Mouse (Mus musculus) midbrain, embryonic 11.5 days (tissue): ENCODE measurements around the gene Mcm9. TPM values are rescaled to one million over a fixed set of nuclear protein-coding genes. Genes with fewer than 3 reads are reported as not detected.

Experiments
- ATAC-seq: fragments of 200-750 bp; cut with Nextera tagmentation; 2 replicates; pipeline ENCODE4 v1.8.0; 2017; ENCODE audit warnings: moderate TSS enrichment, moderate library complexity; ENCODE audit not compliant: low FRiP score
- DNase-seq: peaks from one replicate; pipeline ENCODE4 v3.0.0; 2015; ENCODE audit warnings: low spot score; ENCODE audit errors: missing footprints
- H3K27ac ChIP-seq: fragments of 300-500 bp; sonication (generic); 2 replicates; pipeline ENCODE4 v1.5.1; 2014; ENCODE audit warnings: low read depth, low read length
- H3K27me3 ChIP-seq: fragments of 300-500 bp; sonication (generic); 2 replicates; pipeline ENCODE4 v1.6.1; 2014; ENCODE audit warnings: mild to moderate bottlenecking, low read length, moderate library complexity, mixed read lengths; ENCODE audit not compliant: control insufficient read depth, insufficient read depth
- H3K36me3 ChIP-seq: fragments of 300-500 bp; sonication (generic); 2 replicates; pipeline ENCODE4 v1.6.1; 2014; ENCODE audit warnings: mild to moderate bottlenecking, low read length, moderate library complexity, mixed read lengths; ENCODE audit not compliant: control insufficient read depth, insufficient read depth
- H3K4me1 ChIP-seq: fragments of 300-500 bp; sonication (generic); 2 replicates; pipeline ENCODE4 v1.6.1; 2014; ENCODE audit warnings: low read length; ENCODE audit not compliant: control insufficient read depth, insufficient read depth
- H3K4me2 ChIP-seq: fragments of 300-500 bp; sonication (generic); 2 replicates; pipeline ENCODE4 v1.6.1; 2014; ENCODE audit warnings: mild to moderate bottlenecking, moderate library complexity
- H3K4me3 ChIP-seq: fragments of 300-500 bp; sonication (generic); 2 replicates; pipeline ENCODE4 v1.5.1; 2014; ENCODE audit warnings: low read depth, low read length
- H3K9ac ChIP-seq: fragments of 300-500 bp; sonication (generic); 2 replicates; pipeline ENCODE4 v1.6.1; 2014; ENCODE audit warnings: low read length
- H3K9me3 ChIP-seq: fragments of 300-500 bp; sonication (generic); 2 replicates; pipeline ENCODE4 v1.6.1; 2016; ENCODE audit warnings: low read length; ENCODE audit not compliant: control insufficient read depth
- WGBS: fragments of 180-500 bp; shearing (Covaris S2); extraction: QIAGEN DNeasy Blood & Tissue Kit; methylation state at CpG from one replicate; pipeline ENCODE4 v1.1.7; 2014; 5-methylcytosine and 5-hydroxymethylcytosine counted together
- polyA plus RNA-seq: library from polyadenylated mRNA; unstranded; fragments of >200 nt; fragmentation: Nextera tagmentation; extraction: Ambion mirVana; gene quantifications from 2 replicates; pipeline ENCODE4 v1.2.1, GENCODE M21; 2014

Mcm9 gene
- polyA plus RNA-seq, 1 experiment from 2014 or later = 16.8 TPM

DNA sequence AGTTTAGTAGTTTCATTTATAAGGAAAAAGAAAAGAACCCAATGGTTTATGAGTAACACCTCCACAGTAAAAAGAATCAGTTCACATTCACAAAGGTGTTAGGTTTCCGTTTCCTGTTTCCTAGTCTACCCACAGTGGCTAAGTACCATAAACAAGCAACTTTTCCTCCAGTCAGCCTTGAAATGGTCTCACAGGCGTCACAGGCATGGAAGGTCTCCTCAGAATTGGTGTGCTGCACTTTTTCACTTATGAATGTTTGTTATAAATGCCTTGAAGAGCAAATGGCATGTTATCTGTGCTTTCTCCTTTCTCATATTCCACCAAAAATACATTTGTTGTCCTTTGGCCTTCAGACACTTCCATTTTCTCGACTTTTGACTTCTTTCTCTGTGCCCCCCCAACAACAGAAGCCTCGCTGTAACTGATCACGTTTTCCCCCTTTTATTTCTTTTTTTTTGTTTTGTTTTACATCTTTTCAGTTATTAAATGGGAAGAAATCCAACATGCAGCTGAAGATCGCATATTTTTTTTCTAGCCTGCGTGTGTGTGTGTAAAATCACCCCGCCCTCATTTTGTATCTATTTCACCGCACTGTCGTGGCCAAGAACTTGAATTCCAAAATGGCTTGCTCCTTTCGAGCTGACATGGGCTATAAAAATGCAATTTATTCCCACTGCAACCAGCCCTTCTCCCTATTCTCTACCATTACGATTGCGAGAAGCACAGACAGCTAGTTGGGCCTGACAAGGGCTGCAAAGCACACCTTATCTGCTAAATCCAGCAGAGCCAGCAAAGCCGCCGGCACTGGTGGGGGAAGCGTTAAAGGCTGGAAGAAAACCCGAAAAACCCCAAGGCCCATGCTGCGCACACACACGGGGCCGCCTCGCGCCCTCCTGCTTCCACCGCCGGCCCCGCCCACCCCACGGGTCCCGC lies 34.2 kb downstream of the Mcm9 start:
- DNase-seq = no peak
- no peak; the same call in 1 of the 2 replicates for ATAC-seq
- peak overlapping the region; percentile 61 for H3K27ac ChIP-seq
- H3K9ac ChIP-seq = peak overlapping the region; percentile 70
- H3K27me3 ChIP-seq = no peaks in the 10 kb centered on the region
- H3K4me3 ChIP-seq = peak overlapping the region; percentile 73
- WGBS = 11% methylated on average over 27 of the region's 27 CpGs
- H3K9me3 ChIP-seq = no peaks in the 10 kb centered on the region
- H3K4me1 ChIP-seq = peaks cover 16% of the 10 kb centered on the region
- H3K36me3 ChIP-seq = peaks cover 2% of the 10 kb centered on the region; the same call in 1 of the 2 replicates
- H3K4me2 ChIP-seq = peak overlapping the region; percentile 68

DNA sequence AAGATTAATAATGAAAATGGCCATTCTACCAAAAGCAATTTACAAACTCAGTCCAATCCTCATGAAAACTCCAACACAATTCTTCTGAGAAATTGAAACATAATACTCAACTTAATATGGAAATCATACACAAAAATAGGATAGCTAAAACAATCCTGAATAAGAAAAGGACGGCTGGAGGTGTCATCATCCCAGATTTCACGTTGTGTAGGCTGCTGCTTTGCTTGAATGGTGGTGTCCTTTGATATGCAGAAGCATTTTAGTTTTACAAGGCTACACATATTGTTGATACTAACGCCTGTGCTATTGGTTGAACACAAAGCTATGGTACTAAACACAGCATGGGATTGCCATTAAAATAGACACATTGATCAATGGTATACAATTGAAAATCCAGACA lies 44.5 kb downstream of the Mcm9 start:
- DNase-seq = no peak

DNA sequence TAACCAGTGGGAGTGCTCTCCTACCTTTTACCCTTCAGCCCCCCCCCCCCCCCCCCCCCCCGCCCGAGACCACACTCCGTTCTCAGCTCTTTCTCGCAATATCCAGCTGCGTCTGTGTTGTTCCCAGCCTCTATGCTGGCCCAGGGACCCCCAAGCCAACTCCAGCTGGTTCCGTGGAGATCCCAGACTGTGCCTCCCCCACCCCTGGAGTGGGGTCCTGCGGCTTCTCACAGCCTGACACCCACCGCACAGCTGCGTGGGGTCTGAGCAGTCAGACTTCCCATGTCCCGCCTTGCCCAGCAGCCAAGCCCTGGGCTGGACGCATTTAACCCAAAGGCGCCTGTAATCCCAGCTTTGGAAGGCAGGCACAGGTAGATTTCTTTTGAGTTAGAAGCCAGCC lies 49.2 kb downstream of the Mcm9 start:
- WGBS = 30% methylated on average over 10 of the region's 12 CpGs
- H3K9ac ChIP-seq = no peak overlapping the region; the same call in 1 of the 2 replicates
- H3K27ac ChIP-seq = no peak overlapping the region

More for the DNA sequence above, 44.5 kb downstream of the Mcm9 start:
- H3K4me2 ChIP-seq = no peak overlapping the region
- WGBS = 65% methylated on average over 3 of the region's 3 CpGs
- no peaks in the 10 kb centered on the region for H3K9me3 ChIP-seq
- H3K27ac ChIP-seq = no peak overlapping the region
- no peaks in the 10 kb centered on the region for H3K36me3 ChIP-seq
- H3K9ac ChIP-seq = no peak overlapping the region
- peaks cover 4% of the 10 kb centered on the region; the same call in 1 of the 2 replicates for H3K4me1 ChIP-seq
- no peak for ATAC-seq
- H3K27me3 ChIP-seq = no peaks in the 10 kb centered on the region
- H3K4me3 ChIP-seq = no peak overlapping the region

DNA sequence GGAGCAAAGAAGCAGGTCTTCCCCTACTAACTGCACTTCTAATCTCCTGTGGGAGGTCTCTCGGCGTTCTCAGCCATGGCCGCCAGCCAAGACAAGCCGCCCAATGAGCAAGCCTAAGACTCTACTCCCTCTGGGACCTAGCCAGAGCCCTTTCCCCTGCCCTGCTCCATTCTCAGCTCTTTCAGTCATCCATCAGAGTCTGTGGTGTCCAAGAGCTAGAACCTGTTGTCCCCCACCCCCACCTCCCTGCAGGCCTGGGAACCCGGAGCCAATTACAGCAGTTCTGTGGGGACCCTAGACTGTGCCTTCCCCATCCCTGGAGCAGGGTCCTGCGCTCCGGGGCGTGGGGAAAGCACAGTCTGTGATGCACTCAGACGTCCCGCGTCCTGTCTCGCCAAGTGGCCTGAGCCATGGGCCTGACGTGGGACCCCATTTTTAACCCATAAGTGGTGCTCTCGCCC lies 49.6 kb downstream of the Mcm9 start:
- Histone ChIP-seq H3K27ac (no peak overlapping the region), H3K4me3 (peak overlapping the region; percentile 22), H3K4me1 (peaks cover 6% of the 10 kb centered on the region; the same call in 1 of the 2 replicates), H3K27me3 (no peaks in the 10 kb centered on the region), H3K36me3 (no peaks in the 10 kb centered on the region), H3K4me2 (peak overlapping the region; percentile 43), H3K9me3 (no peaks in the 10 kb centered on the region), H3K9ac (peak overlapping the region; percentile 36; the same call in 1 of the 2 replicates)
- peak; percentile 89 for DNase-seq
- 9% methylated on average over 14 of the region's 14 CpGs for WGBS
- peak; percentile 76 for ATAC-seq

More for the DNA sequence above, 49.2 kb downstream of the Mcm9 start:
- Histone ChIP-seq H3K4me2 (peak overlapping the region; percentile 43), H3K4me3 (peak overlapping the region; percentile 22; the same call in 1 of the 2 replicates), H3K4me1 (peaks cover 6% of the 10 kb centered on the region; the same call in 1 of the 2 replicates), H3K27me3 (no peaks in the 10 kb centered on the region), H3K9me3 (no peaks in the 10 kb centered on the region), H3K36me3 (no peaks in the 10 kb centered on the region)
- DNase-seq (no peak), ATAC-seq (peak; percentile 75)

DNA sequence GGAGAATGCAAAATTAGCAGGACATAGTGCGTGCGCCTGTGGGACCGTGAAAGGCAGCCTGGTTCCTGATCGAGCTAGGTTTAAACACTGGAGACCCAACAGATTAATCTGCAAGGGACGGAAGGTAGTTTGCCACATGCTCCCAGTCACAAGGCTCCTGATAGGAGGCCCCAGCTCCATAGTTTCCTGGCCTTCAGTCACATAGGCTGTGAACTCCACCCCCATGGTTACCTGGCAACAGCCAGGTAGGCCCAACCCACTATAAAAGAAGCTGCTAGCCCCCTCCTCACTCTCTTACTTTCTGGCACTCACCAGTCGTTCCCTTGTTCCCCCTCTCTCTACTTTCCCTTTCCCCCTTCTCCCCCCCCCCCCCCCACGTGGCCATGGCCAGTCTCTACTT lies 50.1 kb downstream of the Mcm9 start:
- H3K4me2 ChIP-seq = peak overlapping the region; percentile 43; the same call in 1 of the 2 replicates
- WGBS = 31% methylated on average over 7 of the region's 7 CpGs
- ATAC-seq (peak; percentile 70), DNase-seq (no peak)
- H3K27me3 ChIP-seq = no peaks in the 10 kb centered on the region
- H3K4me3 ChIP-seq = no peak overlapping the region
- H3K9ac ChIP-seq = no peak overlapping the region
- peaks cover 6% of the 10 kb centered on the region; the same call in 1 of the 2 replicates for H3K4me1 ChIP-seq
- H3K27ac ChIP-seq = no peak overlapping the region
- H3K36me3 ChIP-seq = no peaks in the 10 kb centered on the region
- H3K9me3 ChIP-seq = no peaks in the 10 kb centered on the region

DNA sequence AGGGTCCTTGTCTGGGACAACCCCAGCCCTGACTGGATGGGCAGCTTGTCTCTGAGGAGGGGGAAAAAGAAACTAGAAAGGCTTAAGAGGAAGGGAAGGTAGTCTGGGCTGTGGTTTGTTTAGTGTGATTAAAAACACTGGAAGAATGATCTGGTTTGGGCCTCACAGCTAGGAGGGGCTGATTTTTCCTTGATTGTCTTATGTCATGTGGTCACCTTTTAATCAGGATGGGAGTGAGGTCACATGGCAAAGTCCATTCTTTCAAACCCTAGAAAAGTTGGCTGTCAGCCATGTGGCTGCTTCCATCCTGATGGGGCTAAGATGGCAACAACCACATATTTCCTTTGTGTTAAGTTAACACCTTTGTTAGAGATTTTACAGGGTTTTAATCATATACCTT lies 61.7 kb downstream of the Mcm9 start:
- no peaks in the 10 kb centered on the region for H3K27me3 ChIP-seq
- no peak for ATAC-seq
- no peak overlapping the region for H3K4me2 ChIP-seq
- H3K9ac ChIP-seq = no peak overlapping the region
- no peak overlapping the region for H3K27ac ChIP-seq
- H3K4me3 ChIP-seq = no peak overlapping the region
- no peaks in the 10 kb centered on the region for H3K4me1 ChIP-seq
- no peak for DNase-seq
- H3K9me3 ChIP-seq = no peaks in the 10 kb centered on the region
- H3K36me3 ChIP-seq = no peaks in the 10 kb centered on the region

DNA sequence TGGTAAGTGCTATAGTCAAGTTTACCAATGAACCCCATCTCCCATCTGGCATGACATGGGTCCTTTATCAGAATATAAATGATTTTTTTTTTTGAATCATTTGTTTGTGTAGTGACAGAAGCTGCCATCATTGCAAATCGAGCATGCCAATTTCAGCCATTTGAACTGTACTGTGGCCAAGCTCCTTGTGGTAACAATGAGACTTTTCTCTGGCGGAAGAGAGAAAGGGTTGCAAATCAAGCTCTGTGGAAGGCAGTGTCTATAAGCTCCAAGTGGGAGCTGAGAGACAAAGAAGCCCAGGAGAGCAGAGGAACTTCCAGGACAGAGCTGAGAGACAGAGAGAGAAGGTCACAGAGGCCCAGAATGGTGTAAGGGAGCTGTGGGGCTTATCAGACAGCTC lies 64.7 kb downstream of the Mcm9 start:
- H3K4me1 ChIP-seq = no peaks in the 10 kb centered on the region
- H3K4me2 ChIP-seq = no peak overlapping the region
- no peaks in the 10 kb centered on the region for H3K9me3 ChIP-seq
- no peaks in the 10 kb centered on the region for H3K27me3 ChIP-seq
- H3K36me3 ChIP-seq = peaks cover 2% of the 10 kb centered on the region; the same call in 1 of the 2 replicates
- H3K9ac ChIP-seq = no peak overlapping the region
- no peak overlapping the region for H3K27ac ChIP-seq
- H3K4me3 ChIP-seq = no peak overlapping the region
- ATAC-seq = no peak
- no peak for DNase-seq
- WGBS = 85% methylated on average over 2 of the region's 2 CpGs

DNA sequence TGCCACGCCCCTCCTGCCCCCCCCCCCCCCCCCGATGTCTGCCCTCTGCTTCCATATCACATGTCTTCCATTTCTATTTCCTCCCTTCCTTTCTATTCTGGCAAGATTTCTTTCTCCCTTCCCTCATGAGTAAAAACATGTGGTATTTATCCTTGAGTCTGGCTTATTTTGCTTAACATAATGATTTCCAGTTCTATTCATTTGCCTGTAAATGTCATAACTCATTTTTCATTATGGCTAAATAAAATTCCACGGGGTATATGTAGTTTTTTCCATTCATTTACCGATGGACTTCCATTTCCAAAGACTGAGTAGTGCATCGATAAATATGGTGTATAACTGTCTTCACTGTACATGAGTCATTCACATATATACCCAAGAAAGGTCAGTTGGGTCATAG lies 68.2 kb downstream of the Mcm9 start:
- no peaks in the 10 kb centered on the region for H3K4me1 ChIP-seq
- H3K9ac ChIP-seq = no peak overlapping the region
- 88% methylated on average over 5 of the region's 5 CpGs for WGBS
- no peak overlapping the region for H3K4me2 ChIP-seq
- H3K4me3 ChIP-seq = no peak overlapping the region
- H3K27me3 ChIP-seq = no peaks in the 10 kb centered on the region
- no peak for ATAC-seq
- no peaks in the 10 kb centered on the region for H3K9me3 ChIP-seq
- H3K27ac ChIP-seq = no peak overlapping the region
- no peak for DNase-seq
- peaks cover 2% of the 10 kb centered on the region; the same call in 1 of the 2 replicates for H3K36me3 ChIP-seq

DNA sequence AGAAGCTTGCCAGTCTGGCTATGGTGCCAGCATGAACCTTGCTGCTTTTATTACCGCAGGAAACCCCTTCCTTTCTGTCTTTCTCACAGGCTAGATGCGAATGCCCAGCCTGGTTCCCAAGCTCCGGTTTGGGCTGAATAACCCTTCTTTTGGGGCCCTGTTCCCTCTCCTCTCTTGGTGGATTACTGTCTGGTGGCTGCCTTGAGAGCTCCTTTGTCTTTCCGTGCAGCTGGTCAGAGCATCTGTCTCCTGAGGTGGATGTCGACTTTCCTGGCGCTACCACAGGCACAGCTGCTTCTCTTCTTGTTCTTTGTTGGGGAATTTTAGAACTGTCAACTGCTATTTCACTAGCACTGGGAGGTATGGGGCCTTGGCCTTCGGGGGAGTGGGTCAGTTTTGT lies 92.6 kb downstream of the Mcm9 start:
- ATAC-seq = no peak
- WGBS = 80% methylated on average over 7 of the region's 7 CpGs
- Histone ChIP-seq H3K36me3 (peaks cover 8% of the 10 kb centered on the region; the same call in 1 of the 2 replicates), H3K4me1 (no peaks in the 10 kb centered on the region), H3K4me2 (no peak overlapping the region), H3K27me3 (no peaks in the 10 kb centered on the region), H3K4me3 (no peak overlapping the region), H3K9ac (no peak overlapping the region), H3K9me3 (no peaks in the 10 kb centered on the region), H3K27ac (no peak overlapping the region)
- DNase-seq = no peak
